Mouse (Mus musculus) MEL (cell line): ENCODE data around the gene Cyp26c1. TPM values are rescaled to one million over a fixed set of nuclear protein-coding genes. Genes with fewer than 3 reads are reported as not detected.

Experiments
- DNase-seq: peaks from one replicate; pipeline ENCODE4 v3.0.0; 2011; ENCODE audit warnings: low read depth, low spot score
- H3K27ac ChIP-seq: 2 replicates; pipeline ENCODE4 v1.5.1; 2012; ENCODE audit warnings: low read depth, mild to moderate bottlenecking, control low read depth, low read length, moderate library complexity; ENCODE audit not compliant: control insufficient read depth
- H3K27me3 ChIP-seq, 2 experiments: fragments of 150-350 bp in 1 of 2; sonication (generic) in 1 of 2; 2 replicates each; pipeline ENCODE4 v1.6.1; 2012; ENCODE audit warnings: low read length in 2 of 2, mild to moderate bottlenecking in 2 of 2, improper control_type of control experiment in 1 of 2, moderate library complexity in 1 of 2; ENCODE audit not compliant: insufficient read depth in 2 of 2, control insufficient read depth in 1 of 2
- H3K36me3 ChIP-seq, 2 experiments: 2 replicates each; pipeline ENCODE4 v1.6.1; 2012 to 2014; ENCODE audit warnings: low read length in 2 of 2, improper control_type of control experiment in 1 of 2, inconsistent platforms in 1 of 2, mild to moderate bottlenecking in 1 of 2; ENCODE audit not compliant: insufficient read depth in 2 of 2, control insufficient read depth in 1 of 2
- H3K4me1 ChIP-seq, 2 experiments: fragments of 150-350 bp in 1 of 2; sonication (generic) in 1 of 2; 2 replicates each; pipeline ENCODE4 v1.6.1; 2012; ENCODE audit warnings: low read length in 2 of 2, improper control_type of control experiment in 1 of 2, mild to moderate bottlenecking in 1 of 2; ENCODE audit not compliant: insufficient read depth in 2 of 2, control insufficient read depth in 1 of 2
- H3K4me3 ChIP-seq, 2 experiments: fragments of 150-350 bp in 1 of 2; sonication (generic) in 1 of 2; 2 replicates each; pipeline ENCODE4 v1.5.1; 2012; ENCODE audit warnings: low read depth in 2 of 2, low read length in 2 of 2, mild to moderate bottlenecking in 2 of 2, moderate library complexity in 2 of 2, control low read depth in 1 of 2, improper control_type of control experiment in 1 of 2; ENCODE audit not compliant: control insufficient read depth in 1 of 2, insufficient read depth in 1 of 2
- H3K79me2 ChIP-seq: 2 replicates; pipeline ENCODE4 v1.6.1; 2012; ENCODE audit warnings: mild to moderate bottlenecking, low read length, moderate library complexity; ENCODE audit not compliant: control insufficient read depth, poor library complexity, insufficient read depth
- H3K9ac ChIP-seq: 2 replicates; pipeline ENCODE4 v1.6.1; 2012; ENCODE audit warnings: low read depth, mild to moderate bottlenecking, control low read depth, low read length, moderate library complexity; ENCODE audit not compliant: control insufficient read depth, poor library complexity, severe bottlenecking
- H3K9me3 ChIP-seq: fragments of 150-350 bp; sonication (generic); replicated peaks from 2 replicates; pipeline ENCODE4 v1.6.1; 2012; ENCODE audit warnings: mild to moderate bottlenecking, low read length, improper control_type of control experiment, moderate library complexity; ENCODE audit not compliant: insufficient read depth
- CHD1 ChIP-seq: IDR thresholded peaks from 2 replicates; pipeline ENCODE4 v1.6.1; 2012; ENCODE audit warnings: low read depth, mild to moderate bottlenecking, inconsistent platforms, low read length, improper control_type of control experiment
- CHD2 ChIP-seq: IDR thresholded peaks from 2 replicates; pipeline ENCODE4 v1.6.1; 2011; ENCODE audit warnings: low read length, improper control_type of control experiment
- CTCF ChIP-seq, 3 experiments: IDR thresholded peaks in 2 of 3; conservative IDR thresholded peaks in 1 of 3; 2 replicates each; pipeline ENCODE4 v1.5.1; 2011 to 2012; ENCODE audit warnings: low read length in 3 of 3, low read depth in 2 of 3, mild to moderate bottlenecking in 2 of 3, improper control_type of control experiment in 1 of 3, inconsistent platforms in 1 of 3, mixed read lengths in 1 of 3, moderate library complexity in 1 of 3; ENCODE audit not compliant: control insufficient read depth in 1 of 3, insufficient read depth in 1 of 3, poor library complexity in 1 of 3, severe bottlenecking in 1 of 3
- E2F4 ChIP-seq: IDR thresholded peaks from 2 replicates; pipeline ENCODE4 v1.6.1; 2011; ENCODE audit warnings: low read depth, low read length, improper control_type of control experiment, borderline replicate concordance
- ELF1 ChIP-seq: IDR thresholded peaks from 2 replicates; pipeline ENCODE4 v1.6.1; 2014; ENCODE audit warnings: low read depth, mild to moderate bottlenecking, inconsistent platforms, low read length, improper control_type of control experiment, moderate library complexity
- EP300 ChIP-seq, 2 experiments: IDR thresholded peaks; 2 replicates each; pipeline ENCODE4 v1.6.1; 2011; ENCODE audit warnings: improper control_type of control experiment in 2 of 2, low read length in 2 of 2, low read depth in 1 of 2, mild to moderate bottlenecking in 1 of 2
- ETS1 ChIP-seq: IDR thresholded peaks from 2 replicates; pipeline ENCODE4 v1.6.1; 2012; ENCODE audit warnings: low read depth, mild to moderate bottlenecking, inconsistent platforms, low read length, improper control_type of control experiment, moderate library complexity
- HCFC1 ChIP-seq: IDR thresholded peaks from 2 replicates; pipeline ENCODE4 v1.6.1; 2012; ENCODE audit warnings: low read depth, mild to moderate bottlenecking, inconsistent platforms, low read length, improper control_type of control experiment, moderate library complexity
- JUND ChIP-seq: IDR thresholded peaks from 2 replicates; pipeline ENCODE4 v1.6.1; 2011; ENCODE audit warnings: low read depth, mild to moderate bottlenecking, improper control_type of control experiment, low read length
- MAX ChIP-seq: IDR thresholded peaks from 2 replicates; pipeline ENCODE4 v1.6.1; 2011; ENCODE audit warnings: low read length, improper control_type of control experiment
- MAZ ChIP-seq: IDR thresholded peaks from 2 replicates; pipeline ENCODE4 v1.6.1; 2012; ENCODE audit warnings: low read depth, mild to moderate bottlenecking, inconsistent platforms, low read length, improper control_type of control experiment
- MYB ChIP-seq: IDR thresholded peaks from 2 replicates; pipeline ENCODE4 v1.6.1; 2011; ENCODE audit warnings: mild to moderate bottlenecking, low read depth, low read length, improper control_type of control experiment
- POLR2A ChIP-seq, 2 experiments: IDR thresholded peaks; 2 replicates each; pipeline ENCODE4 v1.6.1; 2011 to 2012; ENCODE audit warnings: low read length in 2 of 2, mild to moderate bottlenecking in 2 of 2, control low read depth in 1 of 2, improper control_type of control experiment in 1 of 2, low read depth in 1 of 2, moderate library complexity in 1 of 2; ENCODE audit not compliant: control insufficient read depth in 1 of 2, insufficient read depth in 1 of 2, poor library complexity in 1 of 2
- POLR2AphosphoS5 ChIP-seq: IDR thresholded peaks from 2 replicates; pipeline ENCODE4 v1.6.1; 2012; ENCODE audit warnings: low read depth, borderline replicate concordance, mild to moderate bottlenecking, inconsistent platforms, low read length, moderate library complexity, mixed read lengths
- RCOR1 ChIP-seq: IDR thresholded peaks from 2 replicates; pipeline ENCODE4 v1.6.1; 2012; ENCODE audit warnings: low read depth, mild to moderate bottlenecking, inconsistent platforms, low read length, improper control_type of control experiment
- SIN3A ChIP-seq: IDR thresholded peaks from 2 replicates; pipeline ENCODE4 v1.6.1; 2012; ENCODE audit warnings: low read length, improper control_type of control experiment, inconsistent platforms
- USF2 ChIP-seq, 2 experiments: IDR thresholded peaks; 2 replicates each; pipeline ENCODE4 v1.6.1; 2011 to 2012; ENCODE audit warnings: improper control_type of control experiment in 2 of 2, low read length in 2 of 2, borderline replicate concordance in 1 of 2, inconsistent platforms in 1 of 2, low read depth in 1 of 2, mild to moderate bottlenecking in 1 of 2; ENCODE audit not compliant: insufficient read depth in 1 of 2
- ZC3H11A ChIP-seq: IDR thresholded peaks from 2 replicates; pipeline ENCODE4 v1.6.1; 2012; ENCODE audit warnings: low read depth, mild to moderate bottlenecking, inconsistent platforms, low read length, improper control_type of control experiment
- ZKSCAN1 ChIP-seq: IDR thresholded peaks from 2 replicates; pipeline ENCODE4 v1.6.1; 2012; ENCODE audit warnings: low read depth, mild to moderate bottlenecking, inconsistent platforms, low read length, improper control_type of control experiment, moderate library complexity
- ZMIZ1 ChIP-seq: IDR thresholded peaks from 2 replicates; pipeline ENCODE4 v1.6.1; 2012; ENCODE audit warnings: low read depth, mild to moderate bottlenecking, inconsistent platforms, low read length, improper control_type of control experiment, moderate library complexity
- polyA plus RNA-seq, 2 experiments: library from polyadenylated mRNA; stranded (reverse) in 1 of 2; unstranded in 1 of 2; fragments of >175 nt in 1 of 2; fragments of >200 nt in 1 of 2; gene quantifications; 2 replicates each; pipeline versions ENCODE4 v1.2.1 to v1.2.4; 2012; ENCODE audit warnings: low replicate concordance in 2 of 2, low read depth in 1 of 2; ENCODE audit not compliant: insufficient read length in 2 of 2, insufficient read depth in 1 of 2, missing spikeins in 1 of 2
- total RNA-seq: library from RNA; depleted of rRNA; stranded (reverse); fragments of 300-350 nt; gene quantifications from 2 replicates; pipeline ENCODE4 v1.2.3, GENCODE M21; 2012

The Cyp26c1 gene
- total and polyA plus RNA-seq, 3 experiments = 0.08 TPM; not detected in 2

- Histone ChIP-seq H3K4me3 (no peak overlapping the region), H3K4me1 (no peaks in the 10 kb centered on the region), H3K27ac (no peak overlapping the region), H3K9ac (no peak overlapping the region), H3K9me3 (no peaks in the 10 kb centered on the region), H3K36me3 (no peaks in the 10 kb centered on the region), H3K79me2 (no peaks in the 10 kb centered on the region), H3K27me3 (no peaks in the 10 kb centered on the region)
- DNase-seq = no peak
- TF ChIP-seq E2F4 = no peak
- no peak for TF ChIP-seq JUND
Measured at GRCm38 (mm10) chr19:37695762-37696602, 10.6 kb downstream of the Cyp26c1 start.

DNA sequence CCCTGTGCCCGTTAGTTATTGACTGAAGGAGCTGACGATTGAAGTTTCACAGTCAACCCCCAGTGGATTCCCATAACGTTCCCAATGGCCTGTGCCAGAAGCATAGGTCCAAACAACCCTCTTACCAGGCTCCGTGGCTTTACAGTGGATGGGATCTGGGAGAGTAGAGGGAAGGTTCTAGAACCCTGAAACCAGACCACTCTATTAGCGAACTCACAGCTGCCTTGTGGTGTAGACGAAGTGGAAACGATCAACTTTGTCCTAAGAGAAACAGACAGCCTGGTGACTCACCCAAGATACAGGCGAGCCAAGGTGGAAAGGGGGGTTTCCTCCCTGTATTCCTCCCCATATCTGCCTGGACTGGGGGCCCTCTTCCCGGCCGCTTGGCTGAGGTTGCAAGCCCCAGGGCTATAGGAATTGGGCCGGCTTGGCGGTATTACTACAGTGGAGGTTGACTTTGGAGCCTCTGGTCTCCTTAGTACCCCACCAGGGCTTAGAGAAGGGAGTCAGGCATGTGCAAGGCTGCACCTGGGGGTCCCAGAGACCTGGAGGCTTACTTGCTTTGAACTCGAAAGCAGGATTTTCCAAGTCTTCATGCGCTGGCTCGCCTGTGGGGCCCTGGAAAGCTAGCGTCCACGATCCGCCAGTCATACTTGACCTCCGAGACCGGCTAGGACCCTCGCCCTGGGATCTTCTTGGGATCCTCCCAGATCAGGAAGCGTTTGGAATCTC is 11.4 kb downstream of the Cyp26c1 start:
- no peak for DNase-seq
- H3K9ac ChIP-seq = no peak overlapping the region
- no peaks in the 10 kb centered on the region for H3K27me3 ChIP-seq
- TF ChIP-seq EP300 (IDR thresholded peaks at IDR 0.05; ENCODE audit: low read depth in 1 of 2, low read length in 2 of 2) = no peak
- no peak for TF ChIP-seq ZC3H11A
- H3K9me3 ChIP-seq = no peaks in the 10 kb centered on the region
- H3K4me3 ChIP-seq = no peak overlapping the region
- H3K79me2 ChIP-seq = no peaks in the 10 kb centered on the region
- no peaks in the 10 kb centered on the region for H3K4me1 ChIP-seq
- no peaks in the 10 kb centered on the region for H3K36me3 ChIP-seq
- no peak overlapping the region for H3K27ac ChIP-seq

DNA sequence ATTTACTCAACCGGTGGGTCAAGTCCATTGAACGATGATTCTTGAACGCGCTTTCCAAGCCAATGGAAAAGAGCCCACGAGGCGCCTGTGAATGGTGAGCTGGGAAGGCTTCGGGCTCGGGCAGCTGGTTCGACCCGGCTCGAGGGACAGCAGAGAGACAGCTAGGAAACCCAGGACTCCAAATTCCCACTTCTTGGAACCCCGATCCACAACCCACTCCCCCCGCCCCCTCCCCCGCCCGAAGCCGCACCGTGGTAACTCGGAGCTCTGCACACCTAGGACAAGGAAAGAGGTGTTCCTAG is 11.9 kb downstream of the Cyp26c1 start:
- 0 out of 4 replicates have a peak, but pooled peaks cover 0 to under 1% of the 10 kb centered on the region in 2 experiments for H3K4me1 ChIP-seq
- H3K9ac ChIP-seq = no peak overlapping the region
- no peak overlapping the region for H3K27ac ChIP-seq
- DNase-seq = no peak
- H3K4me3 ChIP-seq = no peak overlapping the region
- TF ChIP-seq ZMIZ1 (no peak), CHD2 (no peak), MAX (no peak), JUND (no peak), SIN3A (no peak), MYB (no peak), E2F4 (no peak), RCOR1 (no peak), USF2 (IDR thresholded peaks at IDR 0.05; ENCODE audit: borderline replicate concordance in 1 of 2, insufficient read depth in 1 of 2, low read depth in 1 of 2, low read length in 2 of 2) (no peak), ZC3H11A (no peak), CTCF (IDR thresholded peaks at IDR 0.05 in 2 of 3, conservative IDR thresholded peaks at IDR 0.05 in 1 of 3; ENCODE audit: control insufficient read depth in 1 of 3, insufficient read depth in 1 of 3, low read depth in 2 of 3, low read length in 3 of 3, poor library complexity in 1 of 3, severe bottlenecking in 1 of 3) (no peak), POLR2AphosphoS5 (no peak), ELF1 (no peak), POLR2A (IDR thresholded peaks at IDR 0.05; ENCODE audit: control insufficient read depth in 1 of 2, insufficient read depth in 1 of 2, low read depth in 1 of 2, low read length in 2 of 2, poor library complexity in 1 of 2) (no peak), MAZ (no peak), ZKSCAN1 (no peak), ETS1 (no peak), HCFC1 (no peak), CHD1 (no peak)
- no peaks in the 10 kb centered on the region for H3K79me2 ChIP-seq
- no peaks in the 10 kb centered on the region for H3K27me3 ChIP-seq
- peaks cover 0 to 2% of the 10 kb centered on the region in 2 experiments; a peak in 1 of 4 replicates for H3K36me3 ChIP-seq
- no peaks in the 10 kb centered on the region for H3K9me3 ChIP-seq
